Mouse (Mus musculus) erythroblast, embryonic 14.5 days (primary cell): ENCODE results near the gene Zap70.

Source experiments
- GATA1 ChIP-seq: IDR thresholded peaks from 2 replicates; pipeline ENCODE4 v1.6.1; 2012; ENCODE audit warnings: low read length, inconsistent platforms, mixed read lengths
- TAL1 ChIP-seq: IDR thresholded peaks from 3 replicates; pipeline ENCODE4 v1.6.1; 2012; ENCODE audit warnings: low read length, inconsistent platforms, mixed read lengths

DNA sequence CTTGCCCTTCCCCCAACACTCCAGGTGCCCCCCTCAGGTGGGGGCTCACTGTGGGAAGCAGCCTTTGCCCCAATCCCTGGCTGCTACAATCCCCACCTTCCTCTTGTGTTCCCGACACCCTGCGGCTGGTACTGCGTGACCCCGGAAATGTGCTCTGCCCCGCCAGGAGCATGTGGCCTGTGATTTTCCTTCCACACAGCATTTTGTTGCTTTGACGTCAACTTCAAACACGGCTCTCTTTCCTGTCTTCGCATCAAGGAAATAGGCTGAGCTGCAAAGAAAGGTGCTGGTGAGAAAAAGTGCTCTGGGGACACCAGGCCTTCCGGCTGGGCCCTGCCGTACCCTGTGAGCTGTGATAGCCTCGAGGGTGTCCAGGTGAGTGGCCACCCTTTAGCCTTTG, at the start of gene Zap70:
- TF ChIP-seq TAL1 (no peak), GATA1 (no peak)
